Mouse (Mus musculus) activated CD4-positive, CD25-positive, alpha-beta regulatory T cell, adult 4 months (primary cell): ENCODE data around the gene Pbrm1. TPM values are rescaled to one million over a fixed set of nuclear protein-coding genes. Genes with fewer than 3 reads are reported as not detected.

Source experiments
- ATAC-seq: one replicate; pipeline ENCODE4 v1.8.0; 2017
- polyA plus RNA-seq, 2 experiments: library from polyadenylated mRNA; unstranded; fragments of 100-300 nt; shearing (Covaris generic); gene quantifications; one replicate each; pipeline ENCODE4 v1.2.1; 2017

Gene Pbrm1
- polyA plus RNA-seq: 10 to 100 TPM; 41.0 to 51.7 TPM

DNA sequence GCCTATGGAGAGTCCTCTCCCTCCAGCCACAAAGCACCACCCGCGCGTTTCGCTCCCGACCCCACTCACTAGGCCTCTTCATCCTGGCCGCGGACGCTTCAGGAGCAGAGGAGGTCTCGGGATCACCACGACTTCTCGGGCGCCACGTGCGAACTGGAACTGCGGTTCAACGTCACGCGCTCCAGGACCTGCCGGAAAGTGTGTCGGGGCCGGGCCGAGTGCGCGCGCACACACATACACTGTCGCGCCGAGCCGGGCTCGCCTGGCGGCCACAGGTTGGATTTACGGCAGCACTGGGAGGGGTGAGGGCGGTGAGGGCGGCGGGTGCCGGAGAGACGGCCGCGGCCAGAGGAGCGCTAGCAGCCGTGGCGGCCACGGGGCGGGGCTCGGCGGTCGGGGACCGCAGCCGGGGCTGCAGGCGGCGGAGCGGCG is at the start of gene Pbrm1, which contains the start of gene Gnl3:
TSS of gene Pbrm1 (plus strand) at position 279 of the 432 bp plus-strand sequence.
TSS of gene Gnl3 (minus strand) at position 293 of the 432 bp plus-strand sequence.
- peak; percentile 55 for ATAC-seq

DNA sequence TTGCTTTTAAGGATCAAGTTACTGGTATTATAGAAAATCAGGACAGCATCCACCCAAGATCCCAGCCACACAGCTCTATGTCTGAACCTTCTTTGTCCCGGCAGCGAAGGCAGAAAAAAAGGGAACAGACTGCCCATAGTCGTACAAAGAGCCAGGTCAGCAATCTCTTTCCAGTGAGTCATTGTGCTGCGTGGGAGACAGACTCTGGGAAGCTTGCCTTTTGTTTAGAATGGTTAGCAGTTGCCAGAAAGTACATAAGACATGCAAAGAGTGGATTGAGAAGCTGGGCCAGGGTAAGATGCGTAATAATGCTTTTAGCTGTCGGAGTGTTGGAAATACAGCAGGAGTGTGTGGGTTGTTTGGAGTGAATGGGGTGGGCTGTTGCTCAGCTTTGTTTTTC is 44.7 kb upstream of the Pbrm1 start:
- no peak for ATAC-seq

DNA sequence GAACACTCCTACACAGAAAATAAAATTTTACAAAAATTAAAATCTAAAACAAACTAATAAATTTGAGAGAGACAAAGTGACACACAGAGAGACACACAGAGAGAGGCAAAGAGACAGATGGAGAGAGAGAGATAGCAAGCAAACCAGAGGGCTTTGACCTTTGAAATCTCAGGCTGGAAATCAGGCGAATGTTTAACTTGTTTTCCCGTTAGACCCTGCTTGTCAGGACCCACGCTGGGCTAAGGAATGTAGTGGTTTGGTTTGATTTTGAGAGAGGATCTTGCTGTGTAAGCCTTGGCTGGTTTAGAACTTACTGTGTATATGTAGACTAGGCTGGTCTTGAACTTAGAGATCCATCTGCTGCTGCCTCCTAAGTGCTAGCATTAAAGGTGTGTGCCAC is 42.7 kb upstream of the Pbrm1 start:
- no peak for ATAC-seq

DNA sequence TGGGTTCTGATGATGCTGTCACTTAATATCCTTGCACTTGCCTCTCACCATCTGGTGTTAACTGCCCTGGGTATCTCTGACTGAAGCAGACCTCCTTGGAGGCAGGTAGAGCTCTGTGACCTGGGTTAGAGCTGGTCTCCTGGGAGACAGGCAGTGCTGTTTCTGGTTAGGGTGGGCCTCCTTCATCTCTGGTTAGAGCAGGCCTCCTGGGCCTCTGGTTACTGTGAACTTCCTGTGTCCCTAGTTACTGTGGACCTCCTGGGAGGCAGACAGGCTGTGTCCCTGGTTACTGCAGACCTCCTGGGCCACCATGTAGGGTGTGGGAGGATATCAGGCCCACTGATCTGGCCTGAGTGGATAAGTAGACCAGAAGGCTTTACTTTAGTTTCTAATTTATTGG is 22.5 kb upstream of the Pbrm1 start:
- ATAC-seq: no peak

DNA sequence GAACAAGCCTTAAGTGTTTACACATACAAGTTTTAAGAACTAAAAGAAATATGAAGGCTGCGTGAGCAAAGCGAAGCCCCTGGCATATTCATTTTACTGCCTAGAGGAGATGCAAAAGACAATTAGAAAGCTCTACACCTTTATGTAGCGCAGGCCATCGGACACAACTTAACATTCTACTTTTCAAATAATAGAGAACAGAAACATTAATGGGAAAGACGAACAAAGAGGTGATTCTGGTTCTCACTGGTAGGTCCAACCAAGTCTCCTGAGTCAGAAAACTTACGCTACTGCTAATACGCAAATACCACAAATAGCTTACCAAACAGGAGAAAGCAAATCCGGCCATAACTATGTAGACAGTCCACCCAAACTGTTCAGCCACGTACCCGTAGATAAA is 18.6 kb upstream of the Pbrm1 start:
- ATAC-seq: no peak

DNA sequence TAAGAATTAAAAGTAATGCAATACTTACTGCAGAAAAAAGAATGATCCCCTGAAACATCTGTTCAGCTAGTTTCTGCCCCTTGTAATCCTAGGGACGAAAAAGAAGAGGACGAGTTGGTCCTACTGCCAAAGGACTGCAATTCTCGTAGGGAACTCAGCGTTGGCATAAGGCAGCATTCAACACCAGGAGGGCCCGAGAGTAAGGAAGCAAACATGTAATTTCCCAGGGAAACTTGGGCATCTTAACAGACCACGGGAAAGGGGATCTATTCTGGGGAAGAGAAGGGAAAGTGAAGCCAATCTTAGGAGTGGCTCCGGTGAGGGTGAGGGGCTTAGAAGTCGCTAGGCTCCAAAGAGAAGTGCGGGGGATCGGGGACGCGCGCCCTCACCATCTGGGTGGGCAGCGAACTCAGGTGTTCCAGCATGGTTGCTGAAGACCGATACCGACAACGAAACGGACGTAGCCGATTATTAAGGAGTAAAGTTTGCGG is 18.1 kb upstream of the Pbrm1 start:
- no peak for ATAC-seq

DNA sequence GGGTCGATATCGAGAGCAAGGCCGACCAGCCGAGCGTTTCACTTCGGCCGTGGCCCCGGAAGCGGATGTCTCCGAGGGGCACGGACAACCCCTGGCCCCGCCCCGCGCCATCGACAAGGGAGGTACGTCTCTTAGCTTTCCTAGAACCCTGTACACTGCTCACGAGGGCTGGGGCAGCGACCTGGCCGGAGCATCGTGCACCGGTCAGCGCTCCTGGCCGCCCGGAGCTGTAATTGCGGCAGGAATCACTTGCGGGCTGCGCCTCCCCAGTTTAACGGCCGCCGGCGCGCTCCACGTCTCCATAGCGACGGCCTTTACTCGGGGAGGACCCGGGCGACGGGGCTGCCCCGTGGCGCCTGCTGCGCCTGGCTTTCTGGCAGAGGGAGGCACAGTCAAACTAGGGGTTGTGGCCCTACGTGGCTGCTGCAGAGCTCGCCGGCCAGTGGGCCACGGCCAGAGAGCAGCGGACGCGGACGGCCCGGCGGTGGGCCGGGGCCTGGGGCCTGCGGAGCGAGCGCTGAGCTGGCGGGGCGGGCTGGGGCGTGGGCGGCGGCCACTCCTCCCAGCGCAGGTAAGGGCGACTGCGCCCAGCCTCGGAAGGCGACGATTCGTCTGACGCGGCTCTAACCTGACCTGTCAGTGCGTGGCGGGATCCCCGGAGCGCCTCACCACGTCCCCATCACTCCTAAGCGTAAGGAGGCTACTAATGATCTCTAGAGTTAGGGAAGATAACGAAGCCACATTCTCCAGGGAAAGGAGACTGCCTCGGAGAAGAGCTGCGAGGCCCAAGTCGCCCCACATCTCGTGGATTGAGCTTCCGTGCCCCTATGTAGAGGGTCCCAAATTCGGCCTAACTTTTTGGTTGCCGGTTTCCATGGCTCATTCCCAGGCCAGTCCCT is 17.4 kb upstream of the Pbrm1 start, which contains the start of the genes Glt8d1 and Spcs1:
TSS of gene Glt8d1 (plus strand) at position 94 of the 899 bp plus-strand sequence.
TSS of gene Spcs1 (minus strand) at position 366 of the 899 bp plus-strand sequence.
- ATAC-seq: peak; percentile 83

DNA sequence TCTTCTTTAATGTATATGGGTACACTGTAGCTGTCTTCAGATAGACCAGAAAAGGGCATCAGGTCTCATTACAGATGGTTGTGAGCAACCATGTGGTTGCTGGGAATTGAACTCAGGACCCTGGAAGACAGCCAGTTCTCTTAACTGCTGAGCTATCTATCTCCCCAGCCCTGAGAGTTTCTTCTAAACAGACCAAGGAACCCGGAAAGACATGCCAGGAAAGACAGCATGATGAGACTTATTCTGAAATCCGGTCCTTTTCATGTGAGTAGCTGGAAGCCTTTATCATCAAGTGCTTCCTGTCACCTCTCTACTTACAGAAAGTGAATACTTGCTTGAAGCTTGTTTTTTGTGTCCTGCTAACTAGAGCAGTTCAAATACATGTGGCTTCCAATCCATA is 14.4 kb upstream of the Pbrm1 start:
- ATAC-seq: no peak

DNA sequence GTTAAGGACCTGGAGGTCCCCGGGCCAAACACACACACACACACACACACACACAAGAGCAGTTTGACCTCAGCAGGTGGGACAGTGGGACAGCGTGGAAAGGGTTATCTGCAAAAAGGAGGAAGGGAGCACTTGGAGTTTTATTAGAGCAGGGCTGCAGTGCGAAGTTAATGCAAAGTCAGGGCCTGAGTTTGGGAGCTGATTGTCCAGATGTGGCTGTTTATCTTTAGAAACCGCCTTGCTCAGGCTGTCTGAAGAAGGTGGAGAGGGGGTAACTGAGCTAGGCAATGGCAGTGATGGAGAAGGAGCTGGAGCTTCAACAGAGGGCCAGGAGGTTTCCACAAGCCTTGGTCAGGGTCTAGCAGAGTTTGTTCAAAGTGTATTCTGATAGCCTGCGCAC is 12.2 kb upstream of the Pbrm1 start:
- ATAC-seq: no peak

DNA sequence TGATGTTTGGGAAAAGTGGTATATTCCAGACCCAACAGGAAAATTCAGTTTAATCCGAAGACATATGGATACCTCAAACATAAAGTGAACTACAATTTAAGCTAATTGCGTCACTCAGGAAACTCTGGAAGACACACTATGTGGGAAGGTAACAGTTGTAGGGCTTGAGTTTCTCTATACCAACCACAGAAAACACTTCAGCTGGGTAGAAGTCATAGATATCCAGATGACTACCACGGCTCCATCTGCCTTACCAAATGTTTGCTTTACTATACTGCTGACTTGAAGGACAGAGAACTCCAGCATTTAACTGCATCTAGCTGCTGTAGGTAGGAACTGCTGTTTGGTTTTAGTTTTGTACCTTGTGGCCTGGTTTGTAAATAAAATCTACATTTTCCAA is 7.3 kb upstream of the Pbrm1 start:
- ATAC-seq: no peak

DNA sequence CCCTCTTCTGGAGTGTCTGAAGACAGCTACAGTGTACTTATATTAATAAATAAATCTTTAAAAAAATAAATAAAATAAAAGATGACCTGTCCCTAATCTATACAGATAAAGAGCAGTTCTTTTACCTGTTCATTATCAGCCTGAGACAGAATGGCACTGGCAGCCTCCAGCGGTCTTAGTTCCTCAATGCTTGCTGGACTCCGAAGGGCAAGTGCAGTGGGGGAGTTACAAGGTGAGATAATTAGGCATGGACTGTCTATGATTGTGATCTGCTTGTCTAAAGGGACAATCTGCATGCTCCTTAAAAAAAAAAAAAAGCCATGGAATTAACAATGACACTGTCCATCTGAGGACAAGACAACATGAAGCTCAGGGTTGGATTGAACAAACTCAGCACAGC is 5.0 kb upstream of the Pbrm1 start:
- no peak for ATAC-seq

DNA sequence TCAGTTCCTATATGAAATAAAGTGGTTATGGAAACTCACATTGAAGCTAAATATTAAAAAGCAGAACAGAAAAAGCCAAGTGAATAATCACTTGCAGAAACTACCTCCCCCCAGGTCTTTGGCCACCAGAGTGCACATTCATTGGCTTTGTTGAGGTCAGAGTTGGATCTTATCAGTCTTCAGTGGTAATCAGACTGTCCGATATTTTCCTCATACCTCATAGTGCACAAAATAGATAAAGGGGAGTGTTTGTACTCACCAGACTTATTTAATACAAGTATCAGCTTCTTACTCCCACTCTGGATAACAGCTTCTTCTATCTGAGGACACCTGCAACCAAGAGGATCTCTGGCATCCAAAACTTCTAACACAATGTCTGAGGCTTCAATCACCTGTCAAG is 2.9 kb upstream of the Pbrm1 start:
- no peak for ATAC-seq

DNA sequence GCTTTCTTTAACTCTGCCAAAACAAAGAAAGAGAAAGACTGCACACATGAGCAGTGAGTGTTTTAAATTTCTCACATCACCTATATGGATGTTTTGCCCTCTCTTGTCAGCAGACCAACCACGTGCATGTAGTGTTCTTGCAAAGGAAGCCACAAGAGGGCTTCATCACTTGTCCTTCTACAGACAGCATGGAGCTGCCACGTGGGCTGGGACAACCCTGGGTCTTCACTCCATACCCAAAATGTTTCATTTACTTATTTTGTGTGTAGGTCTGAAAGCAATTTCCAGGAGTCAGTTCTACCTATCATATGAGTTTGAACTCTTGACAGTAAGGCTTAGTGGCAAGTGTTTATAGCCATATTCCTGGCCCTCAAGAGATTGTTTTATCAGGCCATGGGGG is 1.1 kb upstream of the Pbrm1 start:
- ATAC-seq: no peak

DNA sequence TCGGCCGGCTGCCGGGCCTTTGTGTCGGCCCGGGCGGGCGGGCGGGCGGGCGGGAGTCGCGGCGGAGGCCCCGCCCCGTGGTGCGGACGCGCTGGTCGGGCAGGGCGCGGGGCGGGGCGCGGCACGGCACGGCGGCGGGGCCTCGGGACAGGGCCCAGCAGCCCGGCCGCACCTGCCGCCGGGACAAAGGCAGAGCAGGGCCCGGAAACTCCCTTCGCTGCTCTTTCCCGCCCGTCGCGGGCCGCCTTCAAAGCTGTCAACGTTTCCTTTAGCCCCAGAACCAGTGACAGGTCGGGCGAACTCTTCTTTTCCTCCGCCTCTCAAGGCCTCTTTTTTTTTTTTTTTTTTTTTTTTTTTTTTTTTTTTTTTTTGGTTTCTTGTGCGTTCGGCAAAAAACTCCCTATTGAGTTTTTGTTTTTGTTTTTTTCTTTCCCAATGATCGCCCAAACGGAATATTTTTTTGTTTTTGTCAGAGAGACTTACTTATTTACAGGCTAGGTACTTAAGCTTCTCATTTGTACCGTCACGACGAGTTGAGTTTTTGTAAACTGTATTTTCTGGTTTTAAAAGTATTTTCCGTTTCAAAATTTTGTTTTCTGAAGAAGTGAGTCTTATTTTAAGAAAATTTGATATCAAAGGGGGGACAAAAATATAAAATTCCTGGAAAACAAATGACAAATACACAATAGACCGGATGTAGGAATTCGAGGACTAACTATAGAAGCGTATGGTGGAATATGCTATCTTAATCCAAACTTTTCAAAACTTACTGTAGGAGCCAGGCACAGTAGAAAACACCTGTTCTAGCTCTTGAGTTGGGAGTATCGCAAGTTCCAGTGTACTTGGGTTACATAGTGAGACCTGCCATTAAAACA is 630 bp downstream of the Pbrm1 start:
- peak; percentile 89 for ATAC-seq

DNA sequence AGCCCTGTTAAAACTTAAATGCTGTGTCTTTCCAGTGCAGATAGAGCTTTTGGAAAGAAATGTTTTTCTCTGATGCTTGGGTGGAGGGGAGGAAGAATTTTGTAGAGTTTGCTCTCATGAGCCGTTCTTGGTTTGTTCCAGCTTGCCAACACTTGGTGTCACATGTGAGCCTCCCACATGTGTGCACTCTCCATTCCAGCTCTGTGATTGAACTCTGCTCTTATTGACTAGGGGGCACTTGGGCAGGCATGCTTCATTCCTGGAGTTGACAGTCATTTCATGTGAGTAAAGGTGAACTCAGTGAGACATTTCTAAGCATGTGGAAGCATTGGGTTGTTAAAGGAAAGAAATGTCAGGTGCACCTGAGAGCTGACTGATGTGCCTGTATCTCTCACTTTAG is 3.6 kb downstream of the Pbrm1 start:
- no peak for ATAC-seq

DNA sequence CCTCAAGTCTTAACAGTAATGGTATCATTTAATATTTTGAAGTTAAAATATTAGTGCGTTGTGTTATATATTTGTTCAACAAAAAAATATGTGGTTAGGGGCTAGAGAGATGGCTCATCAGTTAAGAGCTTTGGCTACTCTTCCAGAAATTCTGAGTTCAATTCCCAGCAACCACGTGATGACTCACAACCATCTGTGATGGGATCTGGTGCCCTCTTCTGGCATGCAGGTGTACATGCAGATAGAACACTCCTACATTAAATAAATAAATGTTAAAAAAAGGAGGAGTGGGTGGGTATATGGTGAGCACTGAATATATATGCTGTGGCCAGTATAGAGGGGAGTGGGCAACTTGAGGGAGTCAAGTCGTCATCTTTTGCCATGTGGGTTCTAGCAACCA is 6.8 kb downstream of the Pbrm1 start:
- ATAC-seq: no peak

DNA sequence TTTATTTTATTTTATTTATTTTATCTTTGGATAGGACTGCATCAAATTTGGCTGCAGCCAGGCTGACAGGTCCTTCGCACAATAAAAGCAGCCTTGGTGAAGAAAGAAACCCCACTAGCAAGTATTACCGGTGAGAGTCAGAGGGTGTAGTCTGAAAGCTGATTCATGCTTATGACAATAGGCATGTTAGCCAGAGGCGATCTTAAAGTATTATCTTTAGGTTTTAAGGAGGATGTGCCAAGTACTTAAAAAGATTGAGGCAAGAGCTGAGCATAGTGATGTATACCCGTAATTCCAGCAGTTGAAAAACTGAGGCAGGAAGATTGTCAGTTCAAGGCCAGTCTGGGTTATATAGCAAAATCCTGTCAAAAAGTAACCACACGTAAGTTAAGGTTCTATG is 26.4 kb downstream of the Pbrm1 start:
- ATAC-seq: no peak

DNA sequence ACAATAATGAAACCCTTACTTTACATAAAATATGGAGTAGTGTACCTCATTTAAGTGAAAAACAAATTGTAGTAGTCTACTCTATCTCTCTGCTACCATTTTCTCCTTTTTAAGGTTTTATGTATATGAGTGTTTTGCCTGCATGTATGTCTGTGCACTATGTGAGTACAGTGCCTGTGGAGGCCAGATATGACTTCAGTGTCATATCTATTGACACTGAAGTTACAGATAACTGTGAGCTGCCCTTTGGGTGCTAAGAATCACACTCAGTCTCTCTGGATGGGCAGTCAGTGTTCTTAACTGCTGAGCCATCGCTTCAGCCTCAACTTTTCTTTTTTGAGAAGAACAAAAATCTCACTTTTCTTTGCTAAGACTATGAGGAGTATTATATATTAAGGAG is 26.9 kb downstream of the Pbrm1 start:
- ATAC-seq: no peak

DNA sequence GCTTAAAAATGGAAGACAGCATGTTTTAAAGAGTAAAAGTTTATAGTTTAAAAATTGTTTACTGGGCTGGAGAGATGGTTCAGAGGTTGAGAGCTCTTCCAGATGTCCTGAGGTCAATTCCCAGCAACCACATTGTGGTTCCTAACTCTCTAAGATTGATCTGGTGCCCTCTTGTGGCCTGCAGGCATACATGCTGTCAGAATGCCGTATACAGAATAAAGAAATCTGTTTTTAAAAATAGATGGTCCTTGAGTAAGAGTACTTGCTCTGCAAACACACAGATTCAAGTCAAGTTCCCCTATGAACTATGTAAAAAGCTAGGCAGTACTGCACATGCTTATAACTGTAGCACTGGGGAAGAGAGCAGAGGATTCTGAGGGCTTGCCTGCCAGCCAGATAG is 43.3 kb downstream of the Pbrm1 start:
- ATAC-seq: no peak

DNA sequence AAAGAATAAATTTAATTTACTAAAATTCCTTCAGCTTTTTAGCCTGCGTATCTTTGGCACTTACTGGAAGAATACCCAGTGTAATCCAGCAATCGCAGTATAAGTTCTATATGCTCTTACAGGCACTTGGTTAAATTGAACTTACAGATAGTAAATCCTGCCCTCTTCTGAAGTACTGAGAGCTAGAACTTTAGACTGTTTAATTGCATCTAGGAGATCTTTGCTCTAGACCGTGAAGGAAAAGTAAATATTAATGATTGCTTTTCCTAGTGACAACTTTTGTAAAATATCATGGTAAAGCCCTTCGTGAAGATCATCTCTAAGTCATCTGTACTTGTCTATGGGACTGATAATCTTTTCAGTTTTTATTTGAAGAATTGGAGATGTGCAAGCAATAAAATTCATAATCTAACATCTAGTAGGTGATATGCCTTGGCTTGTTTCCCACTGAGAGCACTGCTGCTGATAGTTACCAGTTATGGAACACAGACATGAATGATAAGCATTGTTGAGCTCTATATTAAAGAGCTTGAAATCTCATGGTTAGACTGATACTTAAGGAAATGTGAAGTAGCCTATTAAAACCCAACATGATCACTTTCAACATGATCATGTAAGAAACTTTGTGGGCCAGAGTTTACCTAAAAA is 50.3 kb downstream of the Pbrm1 start:
- no peak for ATAC-seq

DNA sequence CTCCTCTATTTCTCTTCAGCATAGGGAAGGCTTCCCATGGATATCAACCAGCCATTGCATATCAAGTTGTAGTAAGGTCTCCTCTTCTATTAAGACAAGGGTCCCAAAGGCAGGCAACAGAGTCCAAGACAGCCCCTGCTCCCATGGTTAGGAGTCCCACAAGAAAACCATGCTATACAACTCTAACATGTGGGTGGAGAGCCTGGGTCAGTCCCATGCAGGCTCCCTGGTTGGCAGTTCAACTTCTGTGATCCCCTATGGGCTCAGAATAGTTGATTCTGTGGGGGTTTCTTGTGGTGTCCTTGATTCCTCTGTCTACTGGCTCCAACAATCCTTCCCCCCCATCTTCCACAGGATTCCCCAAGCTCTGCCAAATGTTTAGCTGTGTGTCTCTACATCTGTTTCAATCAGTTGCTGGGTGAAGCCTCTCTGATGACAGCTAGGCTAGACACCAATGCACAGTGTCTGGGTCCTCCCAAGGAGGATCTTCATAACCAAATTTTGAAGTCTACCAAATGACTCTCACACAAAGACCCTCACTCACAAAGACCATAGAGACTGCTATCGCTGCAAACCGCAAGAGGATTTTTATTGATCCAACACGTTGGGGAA is 59.8 kb downstream of the Pbrm1 start:
- no peak for ATAC-seq

DNA sequence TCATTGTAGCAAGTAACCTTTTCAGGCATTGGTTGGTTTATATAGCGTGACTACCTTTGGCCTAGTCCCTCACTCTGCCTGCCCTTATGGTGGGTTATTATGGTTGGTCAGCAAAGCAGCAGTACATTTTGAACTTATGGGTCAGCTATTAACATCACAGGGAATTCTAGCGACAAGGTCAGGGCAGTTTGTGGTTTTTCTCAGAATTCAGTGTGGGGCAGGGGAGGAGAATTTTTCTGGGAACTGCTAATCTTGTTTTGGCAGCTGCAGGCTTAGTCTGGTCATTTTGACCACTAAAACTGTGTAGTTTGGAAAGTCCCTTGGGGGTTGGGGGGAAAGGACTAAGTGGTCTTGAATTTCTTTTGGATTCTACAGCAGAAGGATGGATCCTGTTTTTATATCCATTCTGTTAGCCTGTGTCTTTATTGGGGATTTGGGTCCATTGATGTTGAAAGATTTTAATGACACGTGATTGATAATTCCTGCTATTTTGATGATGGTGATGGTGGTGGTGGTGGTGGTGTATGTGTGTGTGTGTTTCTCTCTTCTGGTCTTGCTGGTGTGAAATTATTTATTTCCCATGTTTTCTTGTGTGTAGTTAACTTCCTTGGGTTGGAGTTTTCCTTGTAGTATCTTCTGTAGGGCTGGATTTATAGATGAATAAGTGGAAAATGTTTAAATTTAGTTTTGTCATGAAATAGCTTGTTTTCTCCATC is 60.5 kb downstream of the Pbrm1 start:
- ATAC-seq: no peak
